Mouse (Mus musculus) embryonic facial prominence, embryonic 11.5 days (tissue): Measurements from ENCODE around the gene Cd83. TPM values are rescaled to one million over a fixed set of nuclear protein-coding genes. Genes with fewer than 3 reads are reported as not detected.

Experiments used
- ATAC-seq: fragments of 200-750 bp; cut with Nextera tagmentation; replicated peaks from 2 replicates; pipeline ENCODE4 v1.8.0; 2017; ENCODE audit warnings: low read depth; ENCODE audit not compliant: insufficient number of reproducible peaks, low FRiP score, low TSS enrichment
- DNase-seq: peaks from one replicate; pipeline ENCODE4 v3.0.0-alpha.2; 2015; ENCODE audit warnings: low spot score
- H3K27ac ChIP-seq: fragments of 300-500 bp; sonication (generic); replicated peaks from 2 replicates; pipeline ENCODE4 v1.5.1; 2014; ENCODE audit warnings: mild to moderate bottlenecking, low read depth, low read length, control low read depth
- H3K27me3 ChIP-seq: fragments of 300-500 bp; sonication (generic); 2 replicates; pipeline ENCODE4 v1.6.1; 2014; ENCODE audit warnings: mild to moderate bottlenecking, low read length, moderate library complexity, mixed read lengths; ENCODE audit not compliant: control insufficient read depth, insufficient read depth
- H3K36me3 ChIP-seq: fragments of 300-500 bp; sonication (generic); replicated peaks from 2 replicates; pipeline ENCODE4 v1.6.1; 2014; ENCODE audit warnings: low read depth, mild to moderate bottlenecking, low read length, moderate library complexity, mixed read lengths; ENCODE audit not compliant: control insufficient read depth, insufficient read depth
- H3K4me1 ChIP-seq: fragments of 300-500 bp; sonication (generic); 2 replicates; pipeline ENCODE4 v1.6.1; 2014; ENCODE audit warnings: low read length, mixed read lengths; ENCODE audit not compliant: control insufficient read depth, insufficient read depth
- H3K4me2 ChIP-seq: fragments of 300-500 bp; sonication (generic); 2 replicates; pipeline ENCODE4 v1.6.1; 2014; ENCODE audit warnings: low read depth, mild to moderate bottlenecking, control low read depth, low read length, moderate library complexity
- H3K4me3 ChIP-seq: fragments of 300-500 bp; sonication (generic); 2 replicates; pipeline ENCODE4 v1.5.1; 2014; ENCODE audit warnings: low read depth, low read length, control low read depth
- H3K9ac ChIP-seq: fragments of 300-500 bp; sonication (generic); replicated peaks from 2 replicates; pipeline ENCODE4 v1.6.1; 2014; ENCODE audit warnings: mild to moderate bottlenecking, control low read depth, low read length
- H3K9me3 ChIP-seq: fragments of 300-500 bp; sonication (generic); replicated peaks from 2 replicates; pipeline ENCODE4 v1.6.1; 2016; ENCODE audit warnings: mild to moderate bottlenecking, low read length, inconsistent platforms, mixed read lengths; ENCODE audit not compliant: control insufficient read depth
- WGBS: fragments of 180-500 bp; shearing (Covaris S2); extraction: QIAGEN DNeasy Blood & Tissue Kit; methylation state at CpG from one replicate; pipeline ENCODE4 v1.1.7; 2014; 5-methylcytosine and 5-hydroxymethylcytosine counted together
- polyA plus RNA-seq: library from polyadenylated mRNA; unstranded; fragments of >200 nt; fragmentation: Nextera tagmentation; extraction: Ambion mirVana; gene quantifications from 2 replicates; pipeline ENCODE4 v1.2.1, GENCODE M21; 2014

Cd83 gene
- polyA plus RNA-seq, 1 experiment from 2014 or later, result 8.0 TPM

- H3K9ac ChIP-seq, result no peak overlapping the region
- H3K4me2 ChIP-seq, result no peak overlapping the region
- H3K4me1 ChIP-seq, result no peaks in the 10 kb centered on the region; the same call in 1 of the 2 replicates
- ATAC-seq (no peak), DNase-seq (no peak)
- WGBS, result 77% methylated on average over 11 of the region's 11 CpGs
- no peak overlapping the region for H3K27ac ChIP-seq
- H3K36me3 ChIP-seq, result no peaks in the 10 kb centered on the region
- H3K9me3 ChIP-seq, result no peaks in the 10 kb centered on the region
- H3K4me3 ChIP-seq, result no peak overlapping the region
- H3K27me3 ChIP-seq, result no peaks in the 10 kb centered on the region
Measured at GRCm38 (mm10) chr13:43765293-43765814, 19.2 kb upstream of the Cd83 start.

DNA sequence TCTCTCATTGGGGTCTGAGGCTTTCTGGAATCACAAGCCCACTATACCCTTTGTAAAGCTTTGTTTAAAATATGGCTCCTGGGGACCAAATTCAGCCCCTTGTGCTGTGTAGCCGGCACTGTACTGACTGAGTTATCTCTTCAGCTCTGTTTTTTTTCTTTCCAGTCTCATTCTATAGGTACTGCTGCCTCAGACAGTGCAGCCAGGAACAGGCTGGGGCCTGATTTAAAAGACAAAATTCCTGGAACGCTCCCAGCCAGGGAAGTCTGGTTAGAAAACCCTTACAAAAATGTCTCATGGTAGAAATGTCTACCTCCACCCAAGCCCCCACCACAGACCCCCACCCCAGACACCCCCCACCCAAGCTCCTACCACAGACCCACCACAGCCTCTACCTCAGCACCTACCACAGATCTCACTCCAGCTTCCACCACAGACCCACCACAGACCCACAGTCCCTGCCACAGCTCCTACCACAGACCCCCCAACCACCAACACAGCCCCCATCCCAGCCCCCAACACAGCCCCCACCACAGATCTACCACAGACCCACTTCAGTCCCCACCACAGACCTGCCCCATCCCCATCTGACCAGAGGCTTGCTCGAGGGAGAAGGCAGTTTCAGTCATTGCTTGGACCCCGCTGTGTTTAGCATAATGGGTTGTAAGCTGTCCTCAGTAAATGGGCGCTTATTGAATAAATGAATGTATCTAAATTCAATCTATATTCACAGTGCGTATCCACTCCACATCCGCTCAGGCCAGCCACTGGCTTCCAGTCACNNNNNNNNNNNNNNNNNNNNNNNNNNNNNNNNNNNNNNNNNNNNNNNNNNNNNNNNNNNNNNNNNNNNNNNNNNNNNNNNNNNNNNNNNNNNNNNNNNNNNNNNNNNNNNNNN is 17.5 kb upstream of the Cd83 start:
- H3K27me3 ChIP-seq, result no peaks in the 10 kb centered on the region
- H3K4me2 ChIP-seq, result no peak overlapping the region
- no peak for DNase-seq
- ATAC-seq, result no peak
- H3K27ac ChIP-seq, result no peak overlapping the region
- WGBS, result 85% methylated on average over 7 of the region's 7 CpGs
- no peak overlapping the region for H3K9ac ChIP-seq
- no peaks in the 10 kb centered on the region for H3K36me3 ChIP-seq
- H3K9me3 ChIP-seq, result no peaks in the 10 kb centered on the region
- H3K4me1 ChIP-seq, result no peaks in the 10 kb centered on the region; the same call in 1 of the 2 replicates
- no peak overlapping the region for H3K4me3 ChIP-seq

DNA sequence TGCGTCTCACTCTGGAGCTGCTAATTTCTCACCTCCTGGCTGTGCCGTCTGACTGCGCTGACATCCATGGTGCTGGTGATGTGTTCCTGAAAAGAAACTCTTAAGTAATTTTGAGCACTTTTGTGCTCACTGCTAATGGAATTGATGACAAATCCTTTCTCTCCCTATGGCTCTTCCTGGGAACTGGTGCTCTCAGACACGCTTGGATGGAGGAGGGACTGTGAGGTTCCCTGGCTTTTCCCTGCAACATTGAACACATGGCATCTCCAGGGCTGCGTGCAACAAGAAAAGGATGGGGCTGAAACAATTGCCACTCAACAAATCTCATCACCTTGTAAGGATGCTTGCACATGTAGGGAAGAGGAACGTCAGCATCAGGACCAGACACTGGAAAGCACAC is 11.6 kb upstream of the Cd83 start:
- 87% methylated on average over 6 of the region's 6 CpGs for WGBS
- H3K4me3 ChIP-seq, result no peak overlapping the region

GRCm38 (mm10) chr13:43773965-43774566 is 10.5 kb upstream of the Cd83 start:
- ATAC-seq, result no peak
- Histone ChIP-seq H3K4me2 (no peak overlapping the region), H3K27me3 (no peaks in the 10 kb centered on the region), H3K9ac (no peak overlapping the region), H3K36me3 (no peaks in the 10 kb centered on the region), H3K27ac (no peak overlapping the region), H3K4me3 (no peak overlapping the region), H3K4me1 (no peaks in the 10 kb centered on the region), H3K9me3 (no peaks in the 10 kb centered on the region)
- no peak for DNase-seq
- WGBS, result 68% methylated on average over 15 of the region's 15 CpGs

More for the DNA sequence above, 11.6 kb upstream of the Cd83 start:
- H3K27me3 ChIP-seq, result no peaks in the 10 kb centered on the region
- H3K36me3 ChIP-seq, result no peaks in the 10 kb centered on the region
- H3K9ac ChIP-seq, result no peak overlapping the region
- no peaks in the 10 kb centered on the region; the same call in 1 of the 2 replicates for H3K4me1 ChIP-seq
- ATAC-seq (no peak), DNase-seq (no peak)
- H3K4me2 ChIP-seq, result no peak overlapping the region
- H3K27ac ChIP-seq, result no peak overlapping the region
- no peaks in the 10 kb centered on the region for H3K9me3 ChIP-seq

DNA sequence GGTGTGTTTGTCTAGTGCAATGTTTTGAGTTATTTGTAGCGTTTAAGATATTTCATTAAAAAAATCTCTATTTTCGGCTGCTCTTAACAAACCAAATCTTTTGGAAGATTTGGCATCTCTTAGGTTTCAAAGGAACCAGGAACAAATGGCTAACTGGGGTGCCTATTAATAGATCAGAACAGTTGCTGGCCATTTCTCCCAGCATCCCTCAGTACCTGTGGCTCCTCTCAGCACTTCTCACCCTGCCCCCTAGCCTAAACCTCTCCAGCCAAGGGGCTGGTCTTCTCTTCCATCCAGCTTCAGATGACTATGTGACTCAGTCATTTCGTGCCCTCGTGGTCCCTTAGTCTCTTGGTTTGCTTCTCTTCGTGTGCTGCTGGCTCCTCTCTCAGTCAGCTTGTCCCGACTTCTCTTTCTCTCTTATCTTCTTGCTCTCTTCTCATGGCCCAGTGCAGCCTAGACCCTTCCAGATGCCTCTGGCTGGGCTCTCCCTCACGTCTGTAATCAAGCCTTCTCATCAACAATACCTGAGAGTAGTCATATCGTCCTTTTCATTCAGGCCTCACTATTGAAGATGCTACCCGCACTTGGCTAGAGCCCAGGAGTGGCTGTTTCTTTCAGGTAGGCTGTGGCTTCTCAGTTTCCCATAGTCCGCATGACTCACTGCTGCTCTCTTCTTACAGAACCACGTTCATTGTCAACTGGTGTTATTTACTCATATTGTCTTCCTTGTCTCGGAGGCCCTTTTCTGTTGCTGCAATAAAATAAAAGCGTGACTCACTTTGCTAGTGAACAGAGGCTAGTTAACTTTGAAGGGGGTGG is 9.8 kb upstream of the Cd83 start:
- no peak overlapping the region for H3K27ac ChIP-seq
- WGBS, result 86% methylated on average over 13 of the region's 13 CpGs
- no peak for ATAC-seq
- H3K9me3 ChIP-seq, result no peaks in the 10 kb centered on the region
- H3K4me1 ChIP-seq, result no peaks in the 10 kb centered on the region
- no peak overlapping the region for H3K4me2 ChIP-seq
- H3K27me3 ChIP-seq, result no peaks in the 10 kb centered on the region
- no peak overlapping the region for H3K9ac ChIP-seq
- H3K4me3 ChIP-seq, result no peak overlapping the region
- no peaks in the 10 kb centered on the region for H3K36me3 ChIP-seq
- DNase-seq, result no peak

DNA sequence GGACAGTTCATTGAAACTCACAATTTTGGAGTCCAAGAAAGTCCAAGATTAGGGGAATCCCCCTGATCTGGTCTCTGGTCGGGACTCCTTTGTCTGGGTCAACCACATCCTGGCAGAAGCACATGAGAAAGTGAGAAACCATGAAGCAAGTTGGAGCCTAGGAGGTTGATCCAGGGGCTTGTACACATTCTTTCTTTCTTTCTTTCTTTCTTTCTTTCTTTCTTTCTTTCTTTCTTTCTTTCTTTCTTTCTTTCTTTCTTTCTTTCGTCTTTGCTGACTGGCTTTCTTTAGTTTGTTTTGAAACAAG is 9.2 kb upstream of the Cd83 start:
- H3K4me1 ChIP-seq, result no peaks in the 10 kb centered on the region
- no peak for ATAC-seq
- no peak overlapping the region for H3K4me3 ChIP-seq
- no peaks in the 10 kb centered on the region for H3K9me3 ChIP-seq
- no peak for DNase-seq
- no peak overlapping the region for H3K9ac ChIP-seq
- no peaks in the 10 kb centered on the region for H3K27me3 ChIP-seq
- no peaks in the 10 kb centered on the region for H3K36me3 ChIP-seq
- 72% methylated on average over 2 of the region's 2 CpGs for WGBS
- no peak overlapping the region for H3K4me2 ChIP-seq
- no peak overlapping the region for H3K27ac ChIP-seq

GRCm38 (mm10) chr13:43777321-43778002 is 7.1 kb upstream of the Cd83 start:
- no peak overlapping the region for H3K4me3 ChIP-seq
- 59% methylated on average over 9 of the region's 9 CpGs for WGBS
- H3K27me3 ChIP-seq, result no peaks in the 10 kb centered on the region; the same call in 1 of the 2 replicates
- no peak overlapping the region for H3K27ac ChIP-seq
- H3K36me3 ChIP-seq, result no peaks in the 10 kb centered on the region
- ATAC-seq (no peak), DNase-seq (no peak)
- no peaks in the 10 kb centered on the region for H3K4me1 ChIP-seq
- H3K9ac ChIP-seq, result no peak overlapping the region
- H3K4me2 ChIP-seq, result no peak overlapping the region
- H3K9me3 ChIP-seq, result no peaks in the 10 kb centered on the region
